Mouse (Mus musculus) embryonic facial prominence, embryonic 12.5 days (tissue): ENCODE measurements around the gene C1rb. TPM values are rescaled to one million over a fixed set of nuclear protein-coding genes. Genes with fewer than 3 reads are reported as not detected.
"Not testable (repeated sequence)": the region's sequence is repeated elsewhere in the genome, so short reads cannot be mapped to it uniquely, and the experiment has no call there.

Experiments
- ATAC-seq: fragments of 200-750 bp; cut with Nextera tagmentation; 2 replicates; pipeline ENCODE4 v1.8.0; 2017; ENCODE audit not compliant: insufficient number of reproducible peaks, insufficient read depth, low FRiP score, low TSS enrichment
- H3K27ac ChIP-seq: fragments of 300-500 bp; sonication (generic); 2 replicates; pipeline ENCODE4 v1.5.1; 2016; ENCODE audit warnings: mild to moderate bottlenecking
- H3K27me3 ChIP-seq: fragments of 300-500 bp; sonication (generic); 2 replicates; pipeline ENCODE4 v1.6.1; 2016; ENCODE audit warnings: mild to moderate bottlenecking, moderate library complexity
- H3K36me3 ChIP-seq: fragments of 300-500 bp; sonication (generic); 2 replicates; pipeline ENCODE4 v1.6.1; 2016; ENCODE audit warnings: mild to moderate bottlenecking
- H3K4me1 ChIP-seq: fragments of 300-500 bp; sonication (generic); 2 replicates; pipeline ENCODE4 v1.6.1; 2016
- H3K4me2 ChIP-seq: fragments of 300-500 bp; sonication (generic); replicated peaks from 2 replicates; pipeline ENCODE4 v1.6.1; 2016; ENCODE audit warnings: mild to moderate bottlenecking, moderate library complexity
- H3K4me3 ChIP-seq: fragments of 300-500 bp; sonication (generic); 2 replicates; pipeline ENCODE4 v1.5.1; 2016; ENCODE audit warnings: mild to moderate bottlenecking
- H3K9ac ChIP-seq: fragments of 300-500 bp; sonication (generic); 2 replicates; pipeline ENCODE4 v1.6.1; 2016; ENCODE audit warnings: mild to moderate bottlenecking, moderate library complexity
- H3K9me3 ChIP-seq: fragments of 300-500 bp; sonication (generic); 2 replicates; pipeline ENCODE4 v1.6.1; 2016; ENCODE audit warnings: mild to moderate bottlenecking, moderate library complexity
- WGBS: fragments of 180-500 bp; shearing (Covaris S2); methylation state at CpG from one replicate; pipeline ENCODE4 v1.1.7; 2016; 5-methylcytosine and 5-hydroxymethylcytosine counted together
- polyA plus RNA-seq: library from polyadenylated mRNA; unstranded; fragments of >200 nt; fragmentation: Nextera tagmentation; extraction: Ambion mirVana; gene quantifications from 2 replicates; pipeline ENCODE4 v1.2.1, GENCODE M21; 2016

C1rb gene
- not detected in 2 replicates for polyA plus RNA-seq

- no peaks in the 10 kb centered on the region for H3K4me1 ChIP-seq
- no peaks in the 10 kb centered on the region for H3K36me3 ChIP-seq
- no peak within 1 kb of the TSS for H3K27ac ChIP-seq
- H3K4me2 ChIP-seq: no peak within 1 kb of the TSS
- 2% methylated on average over 8 of the region's 8 CpGs for WGBS
- H3K9ac ChIP-seq: no peak within 1 kb of the TSS
- ATAC-seq: no peak
- H3K27me3 ChIP-seq: no peaks in the 10 kb centered on the region
- no peaks in the 10 kb centered on the region for H3K9me3 ChIP-seq
- H3K4me3 ChIP-seq: no peak within 1 kb of the TSS
Measured at GRCm38 (mm10) chr6:124570026-124570425, at the start of gene C1rb. Gene C1rb (plus strand): TSS chr6:124570294.

GRCm38 (mm10) chr6:124522082-124522481 lies 48.0 kb upstream of the C1rb start:
- H3K27ac ChIP-seq, H3K36me3 ChIP-seq, H3K4me3 ChIP-seq, H3K9ac ChIP-seq, H3K4me2 ChIP-seq, ATAC-seq, H3K9me3 ChIP-seq, H3K27me3 ChIP-seq, H3K4me1 ChIP-seq: not testable (repeated sequence)
- 76% methylated on average over 7 of the region's 7 CpGs for WGBS

- whole genome bisulfite sequencing: 69% methylated on average over 3 of the region's 3 CpGs
- ATAC-seq: no peak
- H3K27me3 ChIP-seq: no peaks in the 10 kb centered on the region
Measured at GRCm38 (mm10) chr6:124527881-124528280, 42.2 kb upstream of the C1rb start.

GRCm38 (mm10) chr6:124531077-124531476 lies 39.0 kb upstream of the C1rb start:
- Histone ChIP-seq H3K27me3 (no peaks in the 10 kb centered on the region), H3K4me3 (no peak overlapping the region), H3K27ac (no peak overlapping the region), H3K9me3 (no peaks in the 10 kb centered on the region), H3K36me3 (no peaks in the 10 kb centered on the region), H3K4me2 (no peak overlapping the region), H3K4me1 (no peaks in the 10 kb centered on the region), H3K9ac (no peak overlapping the region)
- no peak for ATAC-seq
- 87% methylated on average over 8 of the region's 8 CpGs for WGBS

More at GRCm38 (mm10) chr6:124527881-124528280, 42.2 kb upstream of the C1rb start:
- Histone ChIP-seq H3K9me3 (no peaks in the 10 kb centered on the region), H3K27ac (no peak overlapping the region), H3K4me2 (no peak overlapping the region), H3K36me3 (no peaks in the 10 kb centered on the region), H3K4me3 (no peak overlapping the region), H3K9ac (no peak overlapping the region), H3K4me1 (no peaks in the 10 kb centered on the region)

- 82% methylated on average over 8 of the region's 8 CpGs for WGBS
- ATAC-seq, H3K27ac ChIP-seq, H3K27me3 ChIP-seq, H3K4me2 ChIP-seq, H3K4me1 ChIP-seq, H3K9me3 ChIP-seq, H3K9ac ChIP-seq, H3K36me3 ChIP-seq, H3K4me3 ChIP-seq: not testable (repeated sequence)
Measured at GRCm38 (mm10) chr6:124536125-124536829, 33.8 kb upstream of the C1rb start.

GRCm38 (mm10) chr6:124541176-124541575 lies 28.9 kb upstream of the C1rb start:
- H3K9ac ChIP-seq, H3K9me3 ChIP-seq, H3K4me3 ChIP-seq, H3K4me1 ChIP-seq, H3K27me3 ChIP-seq, H3K36me3 ChIP-seq, H3K27ac ChIP-seq, ATAC-seq, H3K4me2 ChIP-seq: not testable (repeated sequence)
- WGBS: 82% methylated on average over 2 of the region's 2 CpGs

- not testable (repeated sequence) for H3K27ac ChIP-seq, H3K36me3 ChIP-seq, H3K9me3 ChIP-seq, H3K4me3 ChIP-seq, H3K9ac ChIP-seq, H3K27me3 ChIP-seq, H3K4me1 ChIP-seq, H3K4me2 ChIP-seq
- WGBS: 6% methylated on average over 1 of the region's 1 CpGs
- 0 out of 2 replicates have a peak, but pooled peaks have one; percentile 35 for ATAC-seq
Measured at GRCm38 (mm10) chr6:124542284-124542683, 27.8 kb upstream of the C1rb start, which contains the start of gene C1s1. Gene C1s1 (minus strand): TSS chr6:124542359.

- Histone ChIP-seq H3K4me1 (no peaks in the 10 kb centered on the region), H3K4me3 (no peak overlapping the region), H3K4me2 (no peak overlapping the region), H3K27me3 (no peaks in the 10 kb centered on the region), H3K9me3 (no peaks in the 10 kb centered on the region), H3K27ac (no peak overlapping the region), H3K9ac (no peak overlapping the region), H3K36me3 (no peaks in the 10 kb centered on the region)
- no peak for ATAC-seq
- 85% methylated on average over 6 of the region's 6 CpGs for WGBS
Measured at GRCm38 (mm10) chr6:124544466-124544865, 25.6 kb upstream of the C1rb start.

GRCm38 (mm10) chr6:124545425-124545824 lies 24.7 kb upstream of the C1rb start:
- Histone ChIP-seq H3K9me3 (peaks cover 4% of the 10 kb centered on the region; the same call in 1 of the 2 replicates), H3K4me1 (no peaks in the 10 kb centered on the region), H3K27me3 (no peaks in the 10 kb centered on the region), H3K4me2 (no peak overlapping the region), H3K4me3 (no peak overlapping the region), H3K27ac (no peak overlapping the region), H3K36me3 (no peaks in the 10 kb centered on the region), H3K9ac (no peak overlapping the region)
- WGBS: 79% methylated on average over 2 of the region's 2 CpGs
- ATAC-seq: no peak

- H3K9ac ChIP-seq, H3K27ac ChIP-seq, H3K4me1 ChIP-seq, H3K4me2 ChIP-seq, H3K27me3 ChIP-seq, H3K4me3 ChIP-seq, H3K36me3 ChIP-seq, ATAC-seq: not testable (repeated sequence)
- H3K9me3 ChIP-seq: peaks cover 12% of the 10 kb centered on the region; the same call in 1 of the 2 replicates
- WGBS: 83% methylated on average over 3 of the region's 3 CpGs
Measured at GRCm38 (mm10) chr6:124547979-124548378, 22.1 kb upstream of the C1rb start.

GRCm38 (mm10) chr6:124549023-124549550 lies 21.0 kb upstream of the C1rb start:
- H3K36me3 ChIP-seq: no peaks in the 10 kb centered on the region
- no peak overlapping the region for H3K4me3 ChIP-seq
- H3K9me3 ChIP-seq: peaks cover 13% of the 10 kb centered on the region; the same call in 1 of the 2 replicates
- no peak overlapping the region for H3K27ac ChIP-seq
- no peak overlapping the region for H3K9ac ChIP-seq
- WGBS: 91% methylated on average over 3 of the region's 3 CpGs
- ATAC-seq: no peak
- no peaks in the 10 kb centered on the region for H3K4me1 ChIP-seq
- no peak overlapping the region for H3K4me2 ChIP-seq
- H3K27me3 ChIP-seq: no peaks in the 10 kb centered on the region

- H3K4me2 ChIP-seq: no peak overlapping the region
- no peaks in the 10 kb centered on the region for H3K27me3 ChIP-seq
- no peak overlapping the region for H3K9ac ChIP-seq
- no peaks in the 10 kb centered on the region for H3K4me1 ChIP-seq
- no peaks in the 10 kb centered on the region for H3K36me3 ChIP-seq
- no peak overlapping the region for H3K4me3 ChIP-seq
- no peak overlapping the region for H3K27ac ChIP-seq
- ATAC-seq: no peak
- 71% methylated on average over 22 of the region's 22 CpGs for WGBS
- peaks cover 13% of the 10 kb centered on the region; the same call in 1 of the 2 replicates for H3K9me3 ChIP-seq
Measured at GRCm38 (mm10) chr6:124552766-124553165, 17.3 kb upstream of the C1rb start.
